Mouse (Mus musculus): ENCODE measurements around the gene Snap23.

Gene Snap23

DNA sequence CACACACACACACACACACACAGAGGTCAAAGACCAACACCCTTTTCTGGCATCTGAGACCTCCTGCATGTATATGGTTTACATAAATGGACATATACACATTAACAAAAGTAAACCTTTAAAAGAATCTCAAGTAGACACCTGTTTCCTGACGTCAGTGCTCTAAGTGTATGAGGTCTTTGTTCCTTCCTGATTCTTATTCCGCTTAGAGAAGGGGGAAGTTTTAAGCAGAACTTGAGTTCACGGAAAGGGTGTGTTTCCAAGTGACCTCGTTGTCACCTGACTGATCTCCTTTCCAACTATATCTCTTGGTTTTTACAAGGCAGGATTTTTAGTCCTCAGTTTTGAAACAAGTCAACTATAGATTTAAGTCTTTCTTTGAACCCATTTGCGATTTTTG lies 10.8 kb downstream of the Snap23 start:
- no peak for DNase-seq (ENCODE audit: low read depth, low spot score)

DNA sequence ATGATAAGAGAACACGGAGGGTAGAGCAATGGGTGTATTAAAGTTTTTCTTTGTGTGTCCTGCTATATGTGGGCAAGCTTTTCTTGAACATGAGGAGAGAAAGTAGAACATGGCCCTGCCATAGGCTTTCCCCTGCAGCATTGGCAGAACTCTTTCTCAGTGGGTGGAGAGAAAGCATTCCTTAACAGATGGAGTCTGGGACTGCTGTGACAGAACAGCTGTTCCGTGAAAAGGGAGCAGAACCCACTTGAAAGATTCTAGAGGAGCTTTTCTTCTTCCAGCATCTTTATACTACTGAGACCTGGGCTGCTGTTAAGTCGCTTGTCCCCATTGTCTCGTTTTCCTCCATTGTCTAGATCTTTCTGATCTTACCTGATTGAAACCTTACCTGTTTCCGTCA lies 22.3 kb downstream of the Snap23 start:
- no peak for DNase-seq (ENCODE audit: low read depth, low spot score)

DNA sequence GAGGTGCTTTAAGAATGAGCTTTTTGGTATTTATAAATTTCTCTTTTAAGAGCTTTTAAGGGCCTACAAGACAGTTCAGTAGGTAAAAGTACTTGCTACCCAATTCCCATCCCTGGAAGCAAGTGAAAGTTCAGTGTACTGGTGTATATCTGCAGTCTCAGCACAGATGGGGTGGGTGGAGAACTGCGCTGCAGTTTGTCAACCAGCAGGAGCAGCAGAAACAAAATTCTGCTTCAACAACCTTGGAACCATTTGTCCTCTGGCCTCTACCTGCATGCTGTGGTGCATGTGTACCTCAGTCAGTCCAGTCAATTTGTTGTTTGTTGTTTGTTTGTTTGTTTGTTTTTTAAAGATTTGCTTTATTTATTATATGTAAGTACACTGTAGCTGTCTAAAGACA lies 24.8 kb downstream of the Snap23 start:
- DNase-seq (ENCODE audit: low read depth, low spot score): no peak

DNA sequence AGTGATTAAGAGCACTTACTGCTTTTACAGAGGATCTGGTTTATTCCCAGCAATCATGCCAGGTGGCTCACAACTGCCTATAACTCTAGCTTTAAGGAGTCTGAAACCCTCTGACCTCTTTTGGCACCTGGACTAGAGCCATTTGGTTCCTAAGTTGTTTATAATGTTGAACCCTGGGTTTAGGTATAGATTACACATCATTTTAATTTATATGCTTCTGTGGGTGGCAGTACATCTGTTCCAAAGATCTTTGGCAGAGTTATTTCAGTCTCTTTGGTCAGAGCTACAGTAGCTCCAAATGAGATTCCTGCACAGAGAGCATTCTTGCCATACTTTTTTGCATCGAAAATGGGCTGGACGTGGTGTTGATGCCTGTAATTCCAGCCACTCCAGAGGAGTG lies 30.3 kb downstream of the Snap23 start:
- no peak for DNase-seq (ENCODE audit: low read depth, low spot score)

DNA sequence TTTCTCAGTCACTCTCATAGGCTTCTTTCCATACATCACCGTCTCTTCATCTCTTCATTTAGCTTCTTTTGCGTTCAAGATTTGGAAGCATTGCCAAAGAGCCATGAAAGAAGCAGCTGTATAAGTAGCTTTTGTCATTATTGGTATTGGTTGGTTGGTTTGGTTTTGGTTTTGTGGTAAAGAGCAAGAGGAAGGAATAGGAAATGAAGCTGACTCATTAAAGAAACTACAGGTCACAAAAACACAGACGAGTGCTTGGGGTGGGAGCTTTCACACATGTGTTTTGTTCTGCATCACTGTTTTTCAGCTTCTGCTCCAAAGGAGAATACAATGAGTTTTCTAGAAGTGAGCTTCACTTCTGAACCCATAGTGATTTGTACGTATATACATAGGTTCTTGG lies 32.0 kb downstream of the Snap23 start:
- DNase-seq (ENCODE audit: low read depth, low spot score): no peak

DNA sequence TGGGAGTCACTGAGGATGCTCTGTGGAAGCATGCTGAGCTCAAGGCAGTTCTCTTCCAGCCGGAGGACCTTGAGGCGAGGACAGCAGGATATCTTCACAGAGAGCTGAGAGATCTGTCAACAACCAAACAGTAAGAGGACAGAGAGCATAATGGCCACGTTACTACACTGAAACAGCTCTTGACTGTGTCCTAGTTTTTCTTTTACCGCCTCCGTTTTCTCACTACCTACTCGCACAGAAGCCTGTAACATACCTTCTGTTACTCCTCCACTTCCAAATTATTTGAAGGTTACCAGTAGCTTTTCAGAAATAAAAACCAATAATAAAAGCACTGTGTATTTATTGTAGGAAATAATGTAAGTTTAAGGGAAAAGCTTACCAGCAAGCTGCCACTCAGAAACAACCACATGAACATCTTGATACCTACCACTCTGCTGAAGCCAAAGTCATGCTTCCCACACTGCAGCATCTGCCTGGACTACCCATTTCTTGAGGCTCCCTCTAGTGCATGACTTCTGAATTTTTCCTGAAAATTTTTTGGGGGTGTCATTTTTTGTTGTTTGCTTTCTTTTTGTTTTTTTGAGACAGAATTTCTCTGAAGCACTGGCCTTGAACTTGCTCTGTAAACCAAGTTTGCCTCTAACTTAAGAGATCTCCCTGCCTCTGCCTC lies 38.7 kb downstream of the Snap23 start:
- no peak for DNase-seq (ENCODE audit: low read depth, low spot score)

DNA sequence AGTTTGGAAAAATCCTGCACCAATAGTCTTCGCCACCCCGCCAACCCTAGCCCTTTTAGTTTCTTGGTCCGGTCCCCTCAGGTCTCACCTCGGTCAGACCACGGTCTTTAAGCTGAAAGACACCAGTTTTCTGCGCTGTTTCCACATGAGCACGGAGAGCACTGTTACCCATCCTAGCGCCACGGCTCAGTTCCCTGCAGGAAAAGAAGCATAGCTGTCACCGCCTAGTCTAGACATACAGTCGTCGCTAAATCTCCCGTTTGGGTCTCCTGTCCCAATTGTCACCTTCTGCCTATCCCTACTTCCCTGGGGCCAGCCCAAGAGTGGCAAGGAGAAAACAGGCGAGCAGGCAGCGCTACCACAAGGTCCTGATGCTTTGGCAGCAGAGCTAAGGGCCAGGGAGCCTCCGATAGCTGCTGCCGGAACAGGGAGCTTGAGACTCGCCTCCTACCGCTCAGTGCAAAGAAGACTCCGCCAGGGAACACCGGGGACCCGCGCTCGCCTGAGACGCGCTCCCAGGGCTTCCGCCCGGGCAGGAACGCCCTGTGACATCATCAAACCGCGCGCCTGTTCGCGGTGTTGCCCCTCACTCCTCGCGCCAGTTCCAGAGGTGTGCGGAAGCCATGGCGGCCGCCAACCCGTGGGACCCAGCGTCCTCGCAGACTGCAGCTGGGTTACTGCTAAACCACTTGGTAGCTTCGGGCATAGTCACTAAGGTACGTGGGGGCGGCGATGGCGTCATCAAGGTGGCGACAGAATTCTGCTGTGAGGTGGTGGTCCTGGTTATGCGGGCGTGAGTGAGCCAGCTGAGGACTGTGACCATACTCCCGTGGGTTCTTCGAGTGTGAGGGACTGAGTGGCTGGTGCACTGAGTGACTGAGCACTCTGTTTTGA lies 41.6 kb downstream of the Snap23 start, which contains the start of the genes Haus2 and Lrrc57:
Haus2 (plus strand) TSS at position 554 of the 894 bp plus-strand sequence.
Lrrc57 (minus strand) TSS at position 691 of the 894 bp plus-strand sequence.
- DNase-seq (ENCODE audit: low read depth, low spot score): peak; percentile 95

DNA sequence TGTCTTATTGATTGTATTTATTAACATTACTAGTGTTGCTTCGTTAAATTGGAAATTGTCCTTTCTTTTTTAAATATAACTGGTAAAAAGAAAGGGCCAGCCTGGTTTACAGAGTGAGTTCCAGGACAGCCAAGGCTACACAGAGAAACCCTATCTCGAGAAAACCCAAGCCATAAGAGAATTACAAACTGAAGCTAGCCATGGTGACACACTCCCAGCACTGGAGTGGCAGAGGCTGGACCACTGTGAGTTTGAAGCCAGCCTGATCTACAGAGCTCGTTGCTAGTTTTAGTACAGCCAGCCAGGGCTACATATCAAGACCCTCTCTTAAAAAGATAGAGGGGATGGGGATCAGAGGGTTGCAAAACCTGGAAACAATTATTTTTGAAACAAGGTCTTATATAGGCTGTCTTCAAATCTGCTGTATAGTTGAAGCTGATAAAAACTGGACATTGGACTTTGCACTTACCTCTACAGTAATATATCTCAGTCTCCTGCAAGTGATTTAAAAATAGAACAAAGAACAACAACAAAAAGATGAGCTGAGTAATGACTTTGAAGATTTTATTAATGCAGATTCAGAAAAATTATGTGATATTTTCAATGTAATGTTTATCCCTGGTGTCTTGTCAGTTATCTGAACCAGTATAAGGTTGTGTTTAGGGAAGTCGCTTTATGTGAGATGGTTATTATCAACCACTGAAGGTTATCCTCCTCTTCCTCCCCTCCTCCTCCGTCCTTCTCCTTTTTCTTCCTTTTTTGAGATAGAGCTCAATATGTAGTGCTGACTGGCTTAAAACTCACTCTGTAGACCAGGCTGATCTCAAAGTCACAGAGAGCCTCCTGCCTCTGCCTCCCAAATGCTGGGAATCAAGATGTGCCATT lies 49.0 kb downstream of the Snap23 start:
- DNase-seq (ENCODE audit: low read depth, low spot score): no peak

DNA sequence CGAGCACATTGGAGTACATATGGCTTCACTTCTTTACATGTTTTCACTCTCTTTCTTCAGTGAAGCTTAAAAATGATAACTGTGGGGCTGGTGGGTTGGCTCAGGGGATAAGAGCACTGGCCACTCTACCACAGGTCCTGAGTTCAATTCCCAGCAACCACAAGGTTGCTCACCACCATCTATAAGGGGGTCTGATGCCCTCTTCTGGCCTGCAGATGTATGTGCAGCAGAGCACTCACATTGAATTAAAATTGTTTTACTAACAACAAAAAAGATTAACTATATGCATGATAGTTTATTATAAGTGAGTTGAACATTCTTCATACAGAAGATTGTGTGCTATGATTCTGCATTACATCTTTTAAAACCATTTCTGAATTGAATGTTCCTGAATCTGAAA lies 52.1 kb downstream of the Snap23 start:
- DNase-seq (ENCODE audit: low read depth, low spot score): no peak

DNA sequence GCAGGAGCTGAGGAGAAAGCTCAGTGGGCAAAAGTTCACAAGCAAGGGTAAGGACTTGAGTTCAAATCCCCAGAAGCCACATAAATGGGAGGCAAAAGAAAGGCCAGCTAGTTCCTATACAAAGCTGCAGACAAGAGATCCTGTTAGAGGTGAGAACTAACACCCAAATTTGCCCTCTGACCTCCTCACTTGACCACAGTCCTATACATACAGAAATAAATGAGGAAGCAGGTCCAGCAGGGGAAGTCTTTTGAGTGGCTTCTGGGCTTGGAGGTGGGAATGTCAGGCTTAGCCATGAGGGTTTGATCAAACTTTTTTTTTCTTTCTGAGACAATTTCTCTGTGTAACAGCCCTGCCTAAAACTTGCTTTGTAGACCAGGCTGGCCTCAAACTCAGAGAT lies 55.4 kb downstream of the Snap23 start:
- DNase-seq (ENCODE audit: low read depth, low spot score): no peak

DNA sequence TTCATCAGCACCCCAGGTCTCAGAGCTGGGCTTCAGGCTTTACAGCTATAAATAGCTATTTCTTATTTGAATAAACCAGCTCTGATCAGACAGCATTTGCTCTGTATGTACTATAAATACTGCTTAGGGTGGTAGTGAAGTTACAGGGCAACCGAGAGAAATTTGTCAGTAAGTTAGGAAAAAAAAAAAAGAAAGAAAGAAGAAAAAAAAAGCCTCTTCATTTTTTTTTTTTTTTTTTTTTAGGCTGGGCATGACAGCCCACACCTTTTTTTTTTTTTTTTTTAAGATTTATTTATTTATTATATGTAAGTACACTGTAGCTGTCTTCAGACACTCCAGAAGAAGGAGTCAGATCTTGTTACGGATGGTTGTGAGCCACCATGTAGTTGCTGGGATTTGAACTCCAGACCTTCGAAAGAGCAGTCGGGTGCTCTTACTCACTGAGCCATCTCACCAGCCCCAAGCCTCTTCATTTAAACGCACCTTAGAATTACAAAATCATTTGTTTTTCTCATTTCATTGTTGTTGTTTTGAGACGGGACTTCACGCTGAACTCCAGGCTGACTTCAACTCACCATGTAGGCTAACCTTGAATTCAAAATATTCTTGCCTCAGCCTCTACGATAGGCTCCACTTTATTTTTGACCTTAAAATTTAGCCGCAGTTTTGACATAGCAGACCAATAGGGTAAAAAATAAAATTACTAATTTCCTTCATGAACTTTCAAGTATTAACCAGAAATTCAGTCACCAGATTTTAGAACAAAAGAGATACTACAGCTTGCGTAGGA lies 60.8 kb downstream of the Snap23 start:
- DNase-seq (ENCODE audit: low read depth, low spot score): no peak

DNA sequence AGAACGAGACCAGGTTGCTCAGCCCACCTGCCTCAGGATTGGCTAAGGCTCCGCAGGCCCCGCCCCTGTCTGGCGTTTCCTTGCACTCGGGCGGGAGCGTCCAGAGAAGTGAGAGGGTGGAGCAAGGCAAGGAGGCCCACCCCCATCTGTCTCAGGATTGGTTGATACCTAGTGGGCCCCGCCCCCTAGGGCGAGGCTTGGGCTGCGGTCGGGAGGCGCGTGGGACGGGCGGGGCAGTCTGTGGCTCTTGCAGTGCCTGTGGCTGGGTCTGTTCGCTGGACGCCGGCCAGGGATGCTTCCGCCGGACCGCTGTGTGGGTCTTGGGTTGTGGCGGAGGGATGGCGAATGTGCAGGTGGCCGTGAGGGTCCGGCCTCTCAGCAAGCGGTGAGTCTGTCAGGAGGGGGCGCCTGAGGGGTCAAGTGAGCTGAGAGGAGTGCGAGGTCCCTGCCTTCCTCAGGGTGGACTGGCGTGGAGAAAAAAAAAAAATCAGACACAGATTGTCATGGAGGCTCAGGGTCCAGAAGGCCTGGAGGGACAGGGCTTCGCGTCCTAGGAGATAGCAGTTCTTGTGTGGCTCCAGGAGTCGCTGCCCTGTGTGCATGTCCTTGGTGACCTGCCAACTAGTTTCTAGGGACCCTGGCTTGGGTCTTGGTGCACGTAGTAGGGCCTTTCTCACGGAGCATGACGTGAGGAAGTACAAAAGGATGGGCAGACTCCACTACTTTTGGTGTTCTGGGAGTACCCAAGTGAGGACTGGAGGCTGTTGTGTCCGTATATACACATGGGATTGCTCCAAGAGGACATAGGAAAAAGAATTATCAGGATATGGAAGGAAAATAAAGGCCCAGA lies 61.6 kb downstream of the Snap23 start, which contains the start of gene Stard9:
Stard9 (plus strand) TSS at position 236 of the 850 bp plus-strand sequence.
- DNase-seq (ENCODE audit: low read depth, low spot score): peak; percentile 99

DNA sequence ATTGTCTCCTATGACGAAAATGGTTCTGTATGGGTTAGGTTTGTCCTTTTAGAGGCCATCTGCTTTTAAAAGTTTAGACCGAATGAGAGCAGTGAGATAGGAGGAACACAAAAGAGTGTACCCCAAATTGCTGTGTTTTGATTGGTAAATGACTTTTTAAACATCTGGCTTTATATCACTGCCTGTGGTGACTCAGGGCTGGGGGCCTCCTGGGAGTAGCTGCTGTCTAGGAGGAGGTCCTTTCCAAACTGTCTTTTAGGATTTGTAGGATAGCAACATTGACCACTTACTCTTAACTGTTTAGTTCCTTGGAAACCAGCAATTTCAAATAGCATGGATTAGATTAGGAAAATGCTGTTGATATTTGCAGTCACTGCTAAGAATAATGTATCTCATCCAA lies 62.8 kb downstream of the Snap23 start:
- DNase-seq (ENCODE audit: low read depth, low spot score): no peak

DNA sequence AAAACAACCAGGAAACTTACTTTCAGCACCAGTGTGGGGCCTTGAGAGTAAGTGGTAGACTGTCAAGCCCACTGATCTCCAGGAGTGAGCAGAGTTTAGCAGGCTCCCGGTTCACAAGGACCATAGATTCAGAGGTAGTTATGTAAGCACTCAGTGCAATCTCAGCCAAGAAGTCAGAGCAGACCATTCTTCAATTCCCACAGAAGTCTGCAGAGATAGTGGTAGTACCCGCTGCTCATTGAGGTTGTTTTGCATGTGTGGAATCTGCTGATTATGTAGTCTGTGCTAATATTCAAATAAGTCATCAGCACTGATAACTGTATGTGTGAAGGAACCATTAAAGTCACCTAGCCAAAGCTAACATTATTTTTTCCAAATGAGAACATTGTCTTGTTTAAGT lies 63.2 kb downstream of the Snap23 start:
- no peak for DNase-seq (ENCODE audit: low read depth, low spot score)

DNA sequence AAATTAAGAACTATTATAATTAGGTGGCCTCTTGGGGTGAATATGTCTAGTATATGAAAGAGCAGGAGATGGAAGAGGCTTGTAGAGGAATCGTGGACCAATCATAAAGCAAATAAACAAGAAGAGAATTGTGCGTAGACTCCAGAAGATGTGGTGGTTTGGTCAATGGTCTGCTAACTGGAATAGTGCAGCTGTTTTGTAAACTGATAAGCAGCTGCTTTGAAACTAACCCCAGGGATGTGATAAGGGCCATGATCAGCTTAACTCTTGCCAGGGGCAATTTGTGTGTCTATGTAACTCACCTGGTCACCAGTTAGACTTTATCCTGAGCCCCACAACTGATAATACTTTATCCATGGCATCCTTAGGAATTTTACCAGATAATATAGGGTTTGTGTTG lies 64.0 kb downstream of the Snap23 start:
- DNase-seq (ENCODE audit: low read depth, low spot score): no peak

DNA sequence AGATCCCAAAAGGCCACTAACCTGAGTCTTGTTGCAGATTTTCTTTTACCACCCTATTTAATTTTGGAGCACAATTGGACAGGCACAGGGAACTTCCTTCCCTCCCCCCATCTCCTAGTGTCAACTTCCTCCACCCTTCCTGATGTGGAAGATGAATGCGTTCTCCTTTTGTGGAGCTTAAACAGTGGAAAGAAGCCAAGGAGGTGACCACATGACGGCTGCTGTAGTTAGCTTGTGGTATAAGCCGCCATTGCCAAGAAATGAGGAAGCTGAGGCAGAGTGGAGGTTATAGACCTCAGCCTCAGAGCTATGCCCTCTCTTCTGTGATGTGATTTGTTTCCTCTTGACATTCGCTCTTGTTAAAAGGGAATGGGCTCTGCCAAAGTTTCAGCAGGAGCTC lies 64.5 kb downstream of the Snap23 start:
- DNase-seq (ENCODE audit: low read depth, low spot score): no peak

DNA sequence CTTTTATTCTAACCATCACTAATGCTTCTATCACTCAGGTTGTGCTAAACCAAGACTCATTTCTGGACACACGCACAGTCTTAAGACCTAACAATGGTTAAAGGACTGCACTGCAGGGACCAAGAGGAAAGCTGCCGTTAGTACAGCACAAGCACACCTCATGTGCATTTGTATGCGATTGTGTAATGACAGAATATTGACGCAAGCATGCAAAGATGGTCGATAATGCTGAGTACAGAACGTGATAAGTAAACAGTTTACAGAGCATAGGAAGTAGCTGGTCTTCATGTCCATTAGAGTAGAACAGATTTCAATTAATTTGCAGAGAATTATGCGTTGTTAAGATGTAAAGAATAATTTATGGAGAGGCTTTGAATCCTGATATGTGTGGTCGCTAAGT lies 73.4 kb downstream of the Snap23 start:
- no peak for DNase-seq (ENCODE audit: low read depth, low spot score)

DNA sequence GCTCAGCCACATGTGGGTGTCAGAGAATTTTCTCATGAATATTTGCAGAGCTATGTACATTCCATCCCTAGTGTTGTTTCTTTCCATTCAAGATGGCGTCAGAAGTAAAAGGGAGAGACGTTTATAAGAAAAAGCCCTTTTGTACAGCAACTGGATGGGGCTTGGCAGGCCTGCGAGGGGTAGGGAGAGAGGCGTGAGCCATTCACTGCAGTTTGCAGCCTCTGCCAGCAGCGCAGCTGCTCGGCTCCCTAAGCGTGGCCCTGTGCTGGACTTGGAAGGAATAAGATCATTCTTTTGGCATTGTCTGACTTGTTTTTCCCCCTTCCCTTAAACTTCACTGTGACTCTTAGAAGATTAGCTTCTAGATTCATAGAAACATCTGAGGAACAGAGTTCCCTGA lies 76.4 kb downstream of the Snap23 start:
- DNase-seq (ENCODE audit: low read depth, low spot score): no peak

DNA sequence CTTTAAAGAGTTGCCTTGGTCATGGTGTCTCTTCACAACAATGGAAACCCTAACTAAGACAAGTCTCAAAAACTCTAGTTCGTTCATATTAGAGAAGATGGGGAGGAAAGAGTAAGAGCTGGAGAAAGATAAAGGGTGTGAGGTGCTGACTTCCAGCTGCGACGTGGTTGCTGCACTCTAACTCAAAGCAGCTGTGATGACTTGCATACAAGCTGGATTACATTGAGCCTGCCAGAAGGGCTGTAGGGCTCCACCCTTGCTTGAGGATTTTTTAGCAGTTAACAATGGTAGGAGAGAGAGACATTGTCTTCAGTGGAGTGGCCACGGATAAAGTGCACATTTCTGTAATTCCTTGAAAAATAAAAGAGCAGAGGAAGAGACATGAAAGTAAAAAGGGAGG lies 79.3 kb downstream of the Snap23 start:
- DNase-seq (ENCODE audit: low read depth, low spot score): no peak
